Mouse (Mus musculus): ENCODE data around the gene Clec9a.

DNA sequence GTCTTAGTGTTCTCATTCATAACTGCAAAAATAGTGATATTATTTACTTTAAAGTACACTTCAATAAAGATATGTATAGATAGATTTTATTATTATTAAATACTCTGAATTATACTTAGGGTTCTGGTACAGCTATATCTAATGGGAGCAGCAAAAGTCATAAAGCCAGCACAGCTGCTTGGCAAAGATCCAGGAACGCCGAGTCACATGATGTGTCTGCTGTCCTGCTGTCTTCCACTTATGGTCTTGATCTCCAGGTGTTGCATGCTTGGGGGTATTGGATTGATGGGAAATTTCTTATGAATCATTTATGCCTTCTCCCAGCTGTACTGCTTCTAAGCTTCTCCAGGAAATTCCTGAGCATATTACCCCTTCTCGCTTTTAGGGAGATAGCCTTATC, 25.2 kb upstream of the Clec9a start:
- TF ChIP-seq CTCF (IDR thresholded peaks at IDR 0.05; ENCODE audit: low read depth, low read length) (no peak), EP300 (IDR thresholded peaks at IDR 0.05; ENCODE audit: insufficient read depth, low read depth, low read length) (no peak), POLR2A (IDR thresholded peaks at IDR 0.05; ENCODE audit: insufficient read depth, low read length) (no peak)
